Mouse (Mus musculus) retina, adult 2 months (tissue): Measurements from ENCODE around the gene 2310034C09Rik.
"Not testable (repeated sequence)": the region's sequence is repeated elsewhere in the genome, so short reads cannot be mapped to it uniquely, and the experiment has no call there.

ENCODE experiments used
- DNase-seq: peaks from one replicate; pipeline ENCODE4 v3.0.0-alpha.2; 2012; ENCODE audit warnings: low read depth, low spot score

The 2310034C09Rik gene

DNA sequence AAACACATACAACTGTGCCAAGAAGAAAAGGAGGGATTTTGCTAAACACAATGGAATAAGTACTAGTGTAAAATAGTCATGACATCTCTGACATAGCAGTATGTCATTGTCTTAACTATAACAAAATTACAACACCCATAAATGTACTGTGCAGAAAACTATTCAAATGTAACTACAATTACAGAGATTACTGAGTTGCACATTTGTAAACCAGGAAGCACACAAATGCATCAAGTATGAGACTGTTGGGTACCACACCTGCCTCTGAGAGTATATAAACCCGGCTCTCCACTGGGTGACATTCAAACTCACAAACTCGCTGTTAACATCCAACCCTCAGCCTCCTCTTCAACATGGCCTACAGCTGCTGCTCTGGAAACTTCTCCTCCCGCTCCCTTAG lies at the start of gene 2310034C09Rik:
2310034C09Rik (plus strand) TSS at position 301 of the 400 bp plus-strand sequence.
- not testable (repeated sequence) for DNase-seq

GRCm38 (mm10) chr16:88710757-88711156 lies 47.9 kb upstream of the 2310034C09Rik start:
- no peak for DNase-seq

GRCm38 (mm10) chr16:88711245-88711644 lies 47.4 kb upstream of the 2310034C09Rik start:
- DNase-seq = no peak

DNA sequence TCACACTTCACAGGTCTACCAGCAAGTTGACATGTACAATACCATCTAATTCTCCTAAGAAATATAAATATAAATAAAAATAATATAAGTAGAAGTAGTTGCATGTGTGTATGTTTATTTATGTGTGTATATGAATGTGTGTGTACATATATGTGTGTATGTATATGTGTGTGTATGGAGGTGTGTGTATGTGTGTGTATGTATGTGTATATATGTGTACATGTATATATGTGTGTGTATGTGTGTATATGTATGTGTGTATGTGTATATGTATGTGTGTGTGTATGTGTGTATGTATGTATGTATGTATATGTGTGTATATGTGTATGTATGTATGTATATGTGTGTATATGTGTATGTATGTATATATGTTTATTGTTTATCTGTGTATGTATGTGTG lies 42.1 kb upstream of the 2310034C09Rik start:
- no peak for DNase-seq

DNA sequence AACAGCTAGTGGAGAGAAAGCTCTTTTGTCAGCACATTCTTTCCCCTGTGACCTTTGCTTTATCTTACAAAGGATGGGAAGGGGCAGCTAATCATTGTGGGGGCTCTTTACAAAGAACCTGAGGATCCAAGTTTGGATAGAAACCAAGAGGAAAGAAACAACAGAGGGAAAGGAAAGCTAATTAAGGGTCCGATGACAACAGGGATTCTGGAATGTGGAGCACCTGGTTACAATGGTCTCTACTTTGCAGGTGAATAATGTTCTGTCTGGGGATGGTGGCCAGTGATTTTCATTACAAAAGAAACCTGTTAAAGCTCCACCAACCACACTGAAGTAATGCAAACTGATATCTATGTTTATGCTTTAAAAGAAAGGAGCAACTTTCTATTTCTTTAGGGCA lies 38.6 kb upstream of the 2310034C09Rik start:
- no peak for DNase-seq

- DNase-seq = no peak
Measured at GRCm38 (mm10) chr16:88728812-88729275, 29.8 kb upstream of the 2310034C09Rik start, which contains the start of gene Krtap13-1. Krtap13-1 (plus strand) TSS chr16:88728862.

- DNase-seq = no peak
Measured at GRCm38 (mm10) chr16:88735391-88735790, 23.3 kb upstream of the 2310034C09Rik start.

DNA sequence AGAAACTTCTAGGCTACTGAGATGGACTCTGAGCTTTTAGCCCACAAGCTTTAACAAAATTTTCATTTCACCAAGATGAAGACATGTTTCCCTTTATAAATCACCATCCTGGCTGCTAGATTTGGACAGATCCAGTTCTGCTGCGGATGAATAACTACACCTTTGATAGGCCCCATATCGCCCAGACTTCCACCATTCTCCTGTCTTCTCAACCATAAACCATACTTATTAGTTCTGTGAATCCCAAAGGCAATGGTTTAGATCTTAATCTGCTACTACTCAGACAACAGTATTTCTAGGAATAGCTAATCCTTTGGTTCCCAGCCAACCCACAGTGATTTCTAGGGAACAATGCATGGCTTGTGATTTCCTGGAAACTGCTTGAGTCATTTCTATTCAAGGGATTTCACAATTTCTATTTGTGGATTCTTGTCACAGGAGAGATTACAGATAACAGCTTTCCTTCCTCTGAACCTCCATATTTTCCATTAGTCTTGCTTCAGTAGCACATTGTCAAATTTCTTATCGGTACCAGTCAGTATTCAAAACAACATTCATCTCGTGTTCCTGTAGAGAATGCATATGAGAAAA lies 13.8 kb upstream of the 2310034C09Rik start:
- DNase-seq = no peak

- DNase-seq = no peak
Measured at GRCm38 (mm10) chr16:88747943-88748342, 10.7 kb upstream of the 2310034C09Rik start.

DNA sequence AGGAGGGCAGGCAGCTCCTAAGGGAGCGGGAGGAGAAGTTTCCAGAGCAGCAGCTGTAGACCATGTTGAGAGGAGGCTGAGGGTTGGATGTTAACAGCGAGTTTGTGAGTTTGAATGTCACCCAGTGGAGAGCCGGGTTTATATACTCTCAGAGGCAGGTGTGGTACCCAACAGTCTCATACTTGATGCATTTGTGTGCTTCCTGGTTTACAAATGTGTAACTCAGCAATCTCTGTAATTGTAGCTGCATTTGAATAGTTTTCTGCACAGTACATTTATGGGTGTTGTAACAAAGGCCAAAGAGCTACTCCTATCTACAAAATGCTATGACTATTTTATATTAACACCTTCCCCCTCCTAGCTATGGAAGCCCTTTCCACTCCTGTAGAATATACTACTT lies 7.1 kb upstream of the 2310034C09Rik start, which contains the start of gene Krtap13:
Krtap13 (minus strand) TSS at position 101 of the 400 bp plus-strand sequence.
- not testable (repeated sequence) for DNase-seq

- no peak for DNase-seq
Measured at GRCm38 (mm10) chr16:88774106-88774505, 15.5 kb downstream of the 2310034C09Rik start, which contains the start of gene 2310057N15Rik. 2310057N15Rik (minus strand) TSS chr16:88774206.

DNA sequence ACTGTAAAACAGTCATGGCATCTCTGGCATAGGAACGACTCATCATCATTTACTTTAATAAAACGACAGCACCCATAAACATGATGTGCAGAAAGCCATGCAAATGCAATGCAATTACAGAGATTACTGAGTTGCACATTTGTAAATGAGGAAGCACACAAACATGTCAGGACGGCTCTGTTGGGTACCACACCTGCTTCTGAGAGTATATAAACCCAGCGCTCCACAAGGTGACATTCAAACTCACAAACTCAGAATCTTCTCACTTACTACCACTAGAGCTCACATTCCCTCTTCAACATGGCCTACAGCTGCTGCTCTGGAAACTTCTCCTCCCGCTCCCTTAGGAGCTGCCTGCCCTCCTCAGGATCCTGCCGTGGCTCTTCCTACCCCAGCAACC lies 18.9 kb downstream of the 2310034C09Rik start, which contains the start of gene Gm5965:
Gm5965 (plus strand) TSS at position 301 of the 400 bp plus-strand sequence.
- DNase-seq = no peak

DNA sequence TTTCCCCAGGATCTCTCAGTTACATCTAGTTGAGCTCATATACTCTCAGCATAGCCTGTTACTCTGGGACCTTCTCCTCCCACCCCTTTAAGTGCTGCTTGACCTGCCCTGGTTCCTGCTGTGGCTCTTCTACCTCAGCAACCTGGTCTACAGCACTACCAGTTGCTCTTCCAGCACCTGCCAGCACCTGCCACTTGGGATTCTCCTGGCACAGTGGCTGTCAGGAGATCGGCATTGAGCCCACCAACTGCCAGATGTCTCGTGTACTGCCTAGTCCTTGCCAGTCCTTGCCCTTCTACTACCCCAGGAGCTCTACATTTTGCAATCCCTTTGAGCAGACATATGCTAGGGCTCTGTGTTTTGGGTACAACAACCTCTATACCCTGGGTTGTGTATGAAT lies 28.1 kb downstream of the 2310034C09Rik start:
- no peak for DNase-seq
